ENCODE assay signal across 27 mouse cellular contexts in genomic region chr1:92253086-92253485, GRCm38 (mm10).
"Had no signal": no experiment of that assay in that cellular context is flagged by ENCODE, and none has a peak within 500 bp of the region (broad histone marks: within the 10 kb centered on the region; RNA-seq: fewer than 3 reads in every experiment).

No protein-coding gene starts in this region.

- DNase-seq: gastrocnemius, postnatal 14 days; gastrocnemius, postnatal 36 days; heart, adult 11 months; heart, adult 2 months; heart, postnatal 14 days; heart, postnatal 36 days; kidney, adult 11 months; kidney, adult 2 months; kidney, adult 9 months; kidney, postnatal 14 days; kidney, postnatal 36 days; layer of hippocampus, adult 9-11 months; layer of hippocampus, postnatal 36 days; liver; liver, embryonic 13.5 days had no signal

- H3K9ac ChIP-seq: heart, embryonic 13.5 days; heart, embryonic 15.5 days; hindbrain, embryonic 12.5 days; hindbrain, embryonic 15.5 days; kidney, embryonic 15.5 days; limb, embryonic 12.5 days; liver, embryonic 13.5 days had no signal

- H3K4me3 ChIP-seq: heart, adult 2 months; heart, embryonic 13.5 days; heart, embryonic 15.5 days; hindbrain, embryonic 12.5 days; hindbrain, embryonic 15.5 days; kidney, embryonic 15.5 days; limb, embryonic 10.5 days; limb, embryonic 12.5 days; liver, embryonic 13.5 days had no signal

- H3K36me3 ChIP-seq: heart, embryonic 13.5 days; heart, embryonic 15.5 days; hindbrain, embryonic 12.5 days; hindbrain, embryonic 15.5 days; kidney, embryonic 15.5 days; limb, embryonic 10.5 days; limb, embryonic 12.5 days; liver, embryonic 13.5 days had no signal

- H3K27ac ChIP-seq: heart, adult 2 months; heart, embryonic 13.5 days; heart, embryonic 15.5 days; hindbrain, embryonic 12.5 days; hindbrain, embryonic 15.5 days; hindbrain, postnatal 0 days; kidney, embryonic 15.5 days; kidney, postnatal 0 days; limb, embryonic 10.5 days; limb, embryonic 12.5 days; liver, embryonic 13.5 days had no signal

- H3K27me3 ChIP-seq: heart, embryonic 13.5 days; heart, embryonic 15.5 days; hindbrain, embryonic 12.5 days; hindbrain, embryonic 15.5 days; kidney, embryonic 15.5 days; liver, embryonic 13.5 days had no signal

- H3K4me2 ChIP-seq: heart, embryonic 11.5 days; heart, embryonic 13.5 days; heart, embryonic 15.5 days; hindbrain, embryonic 12.5 days; hindbrain, embryonic 15.5 days; kidney, embryonic 15.5 days; limb, embryonic 12.5 days; liver, embryonic 11.5 days; liver, embryonic 13.5 days had no signal

- ATAC-seq: hindbrain, postnatal 0 days; intestine, embryonic 16.5 days had no signal

- H3K4me1 ChIP-seq: heart, embryonic 15.5 days; hindbrain, embryonic 15.5 days; liver, embryonic 13.5 days had no signal

- H3K9me3 ChIP-seq: heart, embryonic 13.5 days; heart, embryonic 15.5 days; hindbrain, embryonic 12.5 days; hindbrain, embryonic 15.5 days; kidney, embryonic 15.5 days; limb, embryonic 10.5 days; limb, embryonic 12.5 days; liver, embryonic 13.5 days had no signal
